Mouse (Mus musculus): ENCODE measurements around the gene Otulin. TPM values are rescaled to one million over a fixed set of nuclear protein-coding genes. Genes with fewer than 3 reads are reported as not detected.

The Otulin gene
- polyA plus RNA-seq, 1 experiment from 2014 or later: 31.4 TPM

GRCm38 (mm10) chr15:27500390-27500789 is 130.1 kb downstream of the Otulin start:
- H3K27me3 ChIP-seq (ENCODE audit: control insufficient read depth, insufficient read depth, low read length): no peaks in the 10 kb centered on the region
- peaks cover 34% of the 10 kb centered on the region; the same call in 1 of the 2 replicates for H3K4me1 ChIP-seq (replicated peaks; ENCODE audit: control insufficient read depth, insufficient read depth, low read length)
- no peak for ATAC-seq (ENCODE audit: low FRiP score)
- H3K36me3 ChIP-seq (replicated peaks; ENCODE audit: control insufficient read depth, insufficient read depth): no peaks in the 10 kb centered on the region
- no peak overlapping the region for H3K9ac ChIP-seq
- no peak for DNase-seq (ENCODE audit: low spot score)
- no peaks in the 10 kb centered on the region for H3K9me3 ChIP-seq (ENCODE audit: control insufficient read depth, low read length)
- no peak overlapping the region for H3K27ac ChIP-seq
- no peak overlapping the region for H3K4me3 ChIP-seq (replicated peaks; ENCODE audit: low read length)
- no peak overlapping the region for H3K4me2 ChIP-seq (replicated peaks)
- whole genome bisulfite sequencing: 84% methylated on average over 15 of the region's 15 CpGs

- Histone ChIP-seq H3K4me3 (replicated peaks; ENCODE audit: low read length) (no peak overlapping the region), H3K9me3 (ENCODE audit: control insufficient read depth, low read length) (no peaks in the 10 kb centered on the region), H3K9ac (no peak overlapping the region), H3K27me3 (ENCODE audit: control insufficient read depth, insufficient read depth, low read length) (no peaks in the 10 kb centered on the region), H3K27ac (no peak overlapping the region), H3K4me1 (replicated peaks; ENCODE audit: control insufficient read depth, insufficient read depth, low read length) (peaks cover 41% of the 10 kb centered on the region), H3K4me2 (replicated peaks) (no peak overlapping the region), H3K36me3 (replicated peaks; ENCODE audit: control insufficient read depth, insufficient read depth) (no peaks in the 10 kb centered on the region)
- DNase-seq (ENCODE audit: low spot score) (no peak), ATAC-seq (ENCODE audit: low FRiP score) (no peak)
- 84% methylated on average over 5 of the region's 5 CpGs for WGBS
These were observed 132.4 kb downstream of the Otulin start for GRCm38 (mm10) chr15:27498078-27498477.

GRCm38 (mm10) chr15:27497300-27497997 is 133.0 kb downstream of the Otulin start:
- WGBS: 49% methylated on average over 7 of the region's 7 CpGs
- Histone ChIP-seq H3K27ac (no peak overlapping the region), H3K9ac (no peak overlapping the region), H3K27me3 (ENCODE audit: control insufficient read depth, insufficient read depth, low read length) (no peaks in the 10 kb centered on the region), H3K4me3 (replicated peaks; ENCODE audit: low read length) (no peak overlapping the region), H3K9me3 (ENCODE audit: control insufficient read depth, low read length) (no peaks in the 10 kb centered on the region), H3K4me1 (replicated peaks; ENCODE audit: control insufficient read depth, insufficient read depth, low read length) (peaks cover 36% of the 10 kb centered on the region), H3K36me3 (replicated peaks; ENCODE audit: control insufficient read depth, insufficient read depth) (no peaks in the 10 kb centered on the region), H3K4me2 (replicated peaks) (no peak overlapping the region)
- ATAC-seq (ENCODE audit: low FRiP score) (no peak; the same call in 1 of the 2 replicates), DNase-seq (ENCODE audit: low spot score) (no peak)

GRCm38 (mm10) chr15:27496596-27497299 is 133.7 kb downstream of the Otulin start:
- no peak overlapping the region for H3K9ac ChIP-seq
- no peaks in the 10 kb centered on the region for H3K27me3 ChIP-seq (ENCODE audit: control insufficient read depth, insufficient read depth, low read length)
- no peaks in the 10 kb centered on the region for H3K36me3 ChIP-seq (replicated peaks; ENCODE audit: control insufficient read depth, insufficient read depth)
- ATAC-seq (ENCODE audit: low FRiP score) (peak; percentile 37; the same call in 1 of the 2 replicates), DNase-seq (ENCODE audit: low spot score) (no peak)
- H3K4me1 ChIP-seq (replicated peaks; ENCODE audit: control insufficient read depth, insufficient read depth, low read length): peaks cover 32% of the 10 kb centered on the region
- no peaks in the 10 kb centered on the region for H3K9me3 ChIP-seq (ENCODE audit: control insufficient read depth, low read length)
- WGBS: 58% methylated on average over 11 of the region's 11 CpGs
- H3K4me2 ChIP-seq (replicated peaks): no peak overlapping the region
- no peak overlapping the region for H3K27ac ChIP-seq
- H3K4me3 ChIP-seq (replicated peaks; ENCODE audit: low read length): no peak overlapping the region

- WGBS: 27% methylated on average over 5 of the region's 5 CpGs
- H3K4me2 ChIP-seq (replicated peaks): no peak overlapping the region
- no peaks in the 10 kb centered on the region for H3K36me3 ChIP-seq (replicated peaks; ENCODE audit: control insufficient read depth, insufficient read depth)
- peak overlapping the region; percentile 62 for H3K27ac ChIP-seq
- peaks cover 32% of the 10 kb centered on the region for H3K4me1 ChIP-seq (replicated peaks; ENCODE audit: control insufficient read depth, insufficient read depth, low read length)
- no peak overlapping the region for H3K4me3 ChIP-seq (replicated peaks; ENCODE audit: low read length)
- DNase-seq (ENCODE audit: low spot score) (no peak), ATAC-seq (ENCODE audit: low FRiP score) (peak; percentile 22; the same call in 1 of the 2 replicates)
- H3K9ac ChIP-seq: no peak overlapping the region
- H3K9me3 ChIP-seq (ENCODE audit: control insufficient read depth, low read length): no peaks in the 10 kb centered on the region
- H3K27me3 ChIP-seq (ENCODE audit: control insufficient read depth, insufficient read depth, low read length): no peaks in the 10 kb centered on the region
These were observed 134.5 kb downstream of the Otulin start for GRCm38 (mm10) chr15:27495981-27496401.

- Histone ChIP-seq H3K27me3 (ENCODE audit: control insufficient read depth, insufficient read depth, low read length) (no peaks in the 10 kb centered on the region), H3K4me2 (replicated peaks) (no peak overlapping the region), H3K4me1 (replicated peaks; ENCODE audit: control insufficient read depth, insufficient read depth, low read length) (peaks cover 32% of the 10 kb centered on the region), H3K36me3 (replicated peaks; ENCODE audit: control insufficient read depth, insufficient read depth) (no peaks in the 10 kb centered on the region), H3K4me3 (replicated peaks; ENCODE audit: low read length) (no peak overlapping the region), H3K9me3 (ENCODE audit: control insufficient read depth, low read length) (no peaks in the 10 kb centered on the region), H3K9ac (no peak overlapping the region), H3K27ac (no peak overlapping the region)
- WGBS: 34% methylated on average over 10 of the region's 10 CpGs
- DNase-seq (ENCODE audit: low spot score): no peak
- no peak for ATAC-seq (ENCODE audit: low FRiP score)
These were observed 137.0 kb downstream of the Otulin start for GRCm38 (mm10) chr15:27493516-27493915.

- Histone ChIP-seq H3K4me3 (replicated peaks; ENCODE audit: low read length) (no peak overlapping the region), H3K9ac (no peak overlapping the region), H3K4me2 (replicated peaks) (no peak overlapping the region), H3K27ac (no peak overlapping the region), H3K9me3 (ENCODE audit: control insufficient read depth, low read length) (no peaks in the 10 kb centered on the region), H3K36me3 (replicated peaks; ENCODE audit: control insufficient read depth, insufficient read depth) (no peaks in the 10 kb centered on the region), H3K4me1 (replicated peaks; ENCODE audit: control insufficient read depth, insufficient read depth, low read length) (peaks cover 38% of the 10 kb centered on the region), H3K27me3 (ENCODE audit: control insufficient read depth, insufficient read depth, low read length) (no peaks in the 10 kb centered on the region)
- WGBS: 65% methylated on average over 1 of the region's 1 CpGs
- no peak for DNase-seq (ENCODE audit: low spot score)
- ATAC-seq (ENCODE audit: low FRiP score): no peak
These were observed 137.8 kb downstream of the Otulin start for GRCm38 (mm10) chr15:27492734-27493133.

Small RNAs within 50 kb of the gene (microRNA-seq; reads per million reads assigned to microRNA genes)
- not detected for gene Mir7117

Other genes starting within 250 kb of the Otulin start
- gene Ank, start 164.0 kb downstream of the Otulin start, polyA plus RNA-seq (2014; fragmentation: Nextera tagmentation; extraction: Ambion mirVana): 18.6 and 20.8 TPM in 2 replicates
- gene Otulinl, start 50.9 kb upstream of the Otulin start, polyA plus RNA-seq (2014; fragmentation: Nextera tagmentation; extraction: Ambion mirVana): 15.2 and 16.2 TPM in 2 replicates

All from hindbrain, embryonic 14.5 days (tissue).